Mouse (Mus musculus) left cerebral cortex, postnatal 4 days (tissue): ENCODE measurements around the gene Cwc22. TPM values are rescaled to one million over a fixed set of nuclear protein-coding genes. Genes with fewer than 3 reads are reported as not detected.

Experiments
- DNase-seq: peaks from one replicate; pipeline ENCODE4 v3.0.0-alpha.2; 2022
- intact Hi-C: fragments of 180-260 bp; cut with DNase I; formaldehyde crosslinking; loops from one replicate; pipeline ENCODE4 v1.15.1; 2025
- total RNA-seq, 2 experiments: library from RNA; stranded (reverse); gene quantifications; 2 replicates each; pipeline ENCODE4 v1.2.3; 2021

Cwc22 gene
- total RNA-seq, 2 experiments from 2014 or later = 33.4 to 35.0 TPM

GRCm38 (mm10) chr2:77881301-77882199 lies 64.6 kb downstream of the Cwc22 start:
- DNase-seq = no peak
- intact Hi-C loops = loop anchor here (5.0 kb wide), 1 partner anchor 126 kb away; no protein-coding TSS in a partner anchor

GRCm38 (mm10) chr2:77880351-77880750 lies 65.8 kb downstream of the Cwc22 start:
- intact Hi-C loops = loop anchor here (5.0 kb wide), 1 partner anchor 127 kb away; no protein-coding TSS in a partner anchor
- DNase-seq = no peak

- no peak for DNase-seq
- intact Hi-C loops = loop anchor here (5.0 kb wide), 1 partner anchor 128 kb away; no protein-coding TSS in a partner anchor
Observed at GRCm38 (mm10) chr2:77879736-77880135, 66.4 kb downstream of the Cwc22 start.

GRCm38 (mm10) chr2:77877156-77877855 lies 68.9 kb downstream of the Cwc22 start:
- intact Hi-C loops = no loop called here
- DNase-seq = no peak

- DNase-seq = no peak
- intact Hi-C loops = no loop called here
Observed at GRCm38 (mm10) chr2:77876331-77876730, 69.8 kb downstream of the Cwc22 start.

GRCm38 (mm10) chr2:77875516-77875915 lies 70.7 kb downstream of the Cwc22 start:
- no peak for DNase-seq
- intact Hi-C loops = no loop called here

- no peak for DNase-seq
- intact Hi-C loops = no loop called here
Observed at GRCm38 (mm10) chr2:77874678-77875077, 71.5 kb downstream of the Cwc22 start.

GRCm38 (mm10) chr2:77873806-77874205 lies 72.4 kb downstream of the Cwc22 start:
- intact Hi-C loops = no loop called here
- no peak for DNase-seq

- intact Hi-C loops = no loop called here
- no peak for DNase-seq
Observed at GRCm38 (mm10) chr2:77872676-77873075, 73.5 kb downstream of the Cwc22 start.

GRCm38 (mm10) chr2:77871146-77871545 lies 75.0 kb downstream of the Cwc22 start:
- DNase-seq = no peak
- intact Hi-C loops = no loop called here

GRCm38 (mm10) chr2:77869729-77870280 lies 76.4 kb downstream of the Cwc22 start:
- no peak for DNase-seq
- intact Hi-C loops = no loop called here

- DNase-seq = no peak
- intact Hi-C loops = no loop called here
Observed at GRCm38 (mm10) chr2:77863934-77864333, 82.2 kb downstream of the Cwc22 start.

GRCm38 (mm10) chr2:77863522-77863921 lies 82.7 kb downstream of the Cwc22 start:
- intact Hi-C loops = no loop called here
- no peak for DNase-seq

GRCm38 (mm10) chr2:77841464-77841863 lies 104.7 kb downstream of the Cwc22 start:
- intact Hi-C loops = no loop called here
- no peak for DNase-seq

GRCm38 (mm10) chr2:77839587-77839986 lies 106.6 kb downstream of the Cwc22 start:
- intact Hi-C loops = no loop called here
- DNase-seq = no peak

GRCm38 (mm10) chr2:77838688-77839087 lies 107.5 kb downstream of the Cwc22 start:
- no peak for DNase-seq
- intact Hi-C loops = no loop called here

GRCm38 (mm10) chr2:77835781-77836180 lies 110.4 kb downstream of the Cwc22 start:
- intact Hi-C loops = no loop called here
- peak; percentile 8 for DNase-seq
